Mouse (Mus musculus): ENCODE measurements around the gene Hist1h2ad. TPM values are rescaled to one million over a fixed set of nuclear protein-coding genes. Genes with fewer than 3 reads are reported as not detected.
A peak's percentile ranks its signal among the peaks of the same experiment; 100 is the strongest.
"Not testable (repeated sequence)": the region's sequence is repeated elsewhere in the genome, so short reads cannot be mapped to it uniquely, and the experiment has no call there.

The Hist1h2ad gene
- polyA plus RNA-seq, 1 experiment from 2014 or later, result 2.1 TPM

DNA sequence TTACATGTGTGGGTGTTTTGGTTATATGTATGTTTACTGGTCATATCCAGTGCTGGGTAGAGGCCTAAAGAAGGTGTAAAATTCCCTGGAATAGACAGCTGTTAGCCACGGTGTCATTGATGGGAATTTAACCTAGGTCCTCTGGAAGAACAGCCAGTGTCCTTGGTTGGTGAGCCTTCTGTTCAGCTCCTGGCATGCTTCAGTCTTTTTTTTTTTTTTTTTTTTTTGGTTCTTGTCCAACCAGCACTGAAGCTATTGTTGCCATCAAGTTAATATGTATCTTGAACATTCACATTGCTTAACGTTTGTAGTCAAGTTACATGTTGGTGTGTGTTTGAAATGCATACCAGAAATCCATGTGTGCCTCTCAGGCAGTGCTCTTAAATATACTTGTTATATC is 9.7 kb upstream of the Hist1h2ad start:
- Histone ChIP-seq H3K4me3 (ENCODE audit: low read depth, low read length) (no peak overlapping the region), H3K27me3 (ENCODE audit: control insufficient read depth, insufficient read depth, low read length) (no peaks in the 10 kb centered on the region), H3K27ac (replicated peaks; ENCODE audit: low read depth, low read length) (no peak overlapping the region), H3K9ac (replicated peaks; ENCODE audit: low read length) (no peak overlapping the region), H3K9me3 (replicated peaks; ENCODE audit: control insufficient read depth, low read length) (no peaks in the 10 kb centered on the region), H3K4me2 (ENCODE audit: low read depth, low read length) (no peak overlapping the region), H3K4me1 (ENCODE audit: control insufficient read depth, insufficient read depth, low read length) (no peaks in the 10 kb centered on the region), H3K36me3 (replicated peaks; ENCODE audit: control insufficient read depth, insufficient read depth, low read depth, low read length) (no peaks in the 10 kb centered on the region)
- no peak for ATAC-seq (replicated peaks; ENCODE audit: insufficient number of reproducible peaks, low FRiP score, low TSS enrichment, low read depth)
- DNase-seq (ENCODE audit: low spot score), result no peak
- 85% methylated on average over 2 of the region's 2 CpGs for WGBS

- 1% methylated on average over 19 of the region's 41 CpGs for WGBS
- Histone ChIP-seq H3K4me3 (ENCODE audit: low read depth, low read length) (peak overlapping the region; percentile 32), H3K9ac (replicated peaks; ENCODE audit: low read length) (peak overlapping the region; percentile 51), H3K4me2 (ENCODE audit: low read depth, low read length) (peak overlapping the region; percentile 39), H3K27ac (replicated peaks; ENCODE audit: low read depth, low read length) (peak overlapping the region; percentile 93)
- H3K9me3 ChIP-seq (replicated peaks; ENCODE audit: control insufficient read depth, low read length); H3K4me1 ChIP-seq (ENCODE audit: control insufficient read depth, insufficient read depth, low read length); H3K27me3 ChIP-seq (ENCODE audit: control insufficient read depth, insufficient read depth, low read length); H3K36me3 ChIP-seq (replicated peaks; ENCODE audit: control insufficient read depth, insufficient read depth, low read depth, low read length); ATAC-seq (replicated peaks; ENCODE audit: insufficient number of reproducible peaks, low FRiP score, low TSS enrichment, low read depth): not testable (repeated sequence)
- peak; percentile 69 for DNase-seq (ENCODE audit: low spot score)
Observed at GRCm38 (mm10) chr13:23570261-23571021, 3.7 kb upstream of the Hist1h2ad start.

DNA sequence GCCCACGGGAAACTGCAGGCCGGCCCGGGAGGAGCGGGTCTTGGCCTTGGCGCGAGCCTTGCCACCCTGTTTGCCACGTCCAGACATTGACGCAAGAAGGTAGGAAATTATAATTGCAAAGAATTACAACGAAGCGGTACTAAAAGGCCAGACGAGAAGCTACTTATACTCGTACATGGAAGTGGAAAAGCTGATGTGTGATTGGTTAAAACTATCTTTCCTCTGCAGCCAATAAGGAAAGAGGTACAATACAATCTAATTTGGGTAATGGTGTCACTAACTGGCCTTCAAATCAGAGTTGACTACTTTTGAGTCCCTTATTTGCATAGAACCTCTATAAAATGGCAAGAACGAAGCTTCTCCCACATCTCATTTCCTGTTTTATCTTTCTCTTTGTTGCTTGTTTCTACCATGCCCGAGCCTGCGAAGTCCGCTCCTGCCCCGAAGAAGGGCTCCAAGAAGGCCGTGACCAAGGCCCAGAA is 3.1 kb upstream of the Hist1h2ad start, which contains the start of the genes Hist1h2ae and Hist1h2bg:
Hist1h2ae (minus strand) TSS at position 199 of the 482 bp plus-strand sequence.
Hist1h2bg (plus strand) TSS at position 375 of the 482 bp plus-strand sequence.
- no peaks in the 10 kb centered on the region for H3K9me3 ChIP-seq (replicated peaks; ENCODE audit: control insufficient read depth, low read length)
- H3K27ac ChIP-seq (replicated peaks; ENCODE audit: low read depth, low read length), result peak within 1 kb of the TSS; percentile 95
- peak; percentile 86 for ATAC-seq (replicated peaks; ENCODE audit: insufficient number of reproducible peaks, low FRiP score, low TSS enrichment, low read depth)
- H3K4me3 ChIP-seq (ENCODE audit: low read depth, low read length), result peak within 1 kb of the TSS; percentile 46
- H3K4me2 ChIP-seq (ENCODE audit: low read depth, low read length), result peak within 1 kb of the TSS; percentile 71
- DNase-seq (ENCODE audit: low spot score), result peak; percentile 92
- no peaks in the 10 kb centered on the region for H3K27me3 ChIP-seq (ENCODE audit: control insufficient read depth, insufficient read depth, low read length)
- H3K4me1 ChIP-seq (ENCODE audit: control insufficient read depth, insufficient read depth, low read length), result no peaks in the 10 kb centered on the region
- H3K36me3 ChIP-seq (replicated peaks; ENCODE audit: control insufficient read depth, insufficient read depth, low read depth, low read length), result no peaks in the 10 kb centered on the region
- WGBS, result under 1% methylated on average over 18 of the region's 18 CpGs
- peak within 1 kb of the TSS; percentile 77 for H3K9ac ChIP-seq (replicated peaks; ENCODE audit: low read length)

DNA sequence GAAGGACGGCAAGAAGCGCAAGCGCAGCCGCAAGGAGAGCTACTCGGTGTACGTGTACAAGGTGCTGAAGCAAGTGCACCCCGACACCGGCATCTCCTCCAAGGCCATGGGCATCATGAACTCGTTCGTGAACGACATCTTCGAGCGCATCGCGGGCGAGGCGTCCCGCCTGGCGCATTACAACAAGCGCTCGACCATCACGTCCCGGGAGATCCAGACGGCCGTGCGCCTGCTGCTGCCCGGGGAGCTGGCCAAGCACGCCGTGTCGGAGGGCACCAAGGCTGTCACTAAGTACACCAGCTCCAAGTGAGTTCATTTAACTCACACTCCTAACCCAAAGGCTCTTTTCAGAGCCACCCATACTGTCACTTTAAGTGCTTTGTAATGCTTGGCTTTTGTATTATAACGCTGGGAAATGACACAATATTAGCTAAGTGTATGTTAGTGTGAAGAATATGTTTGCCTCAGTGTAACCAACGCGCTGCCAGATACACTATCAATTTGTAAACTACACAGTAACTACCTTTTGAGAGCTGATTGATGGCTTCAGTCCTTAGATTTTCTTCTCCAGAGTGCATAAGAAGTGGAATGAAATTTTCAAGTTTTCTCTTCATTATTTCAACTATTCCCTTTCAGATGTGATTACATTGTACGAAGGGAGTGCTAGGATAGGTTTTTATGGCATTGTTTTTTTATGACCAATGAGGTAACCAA is 2.5 kb upstream of the Hist1h2ad start:
- Histone ChIP-seq H3K4me3 (ENCODE audit: low read depth, low read length) (peak overlapping the region; percentile 46), H3K4me2 (ENCODE audit: low read depth, low read length) (peak overlapping the region; percentile 71), H3K9ac (replicated peaks; ENCODE audit: low read length) (peak overlapping the region; percentile 77), H3K27ac (replicated peaks; ENCODE audit: low read depth, low read length) (peak overlapping the region; percentile 95)
- peak; percentile 63 for DNase-seq (ENCODE audit: low spot score)
- not testable (repeated sequence) for H3K4me1 ChIP-seq (ENCODE audit: control insufficient read depth, insufficient read depth, low read length); ATAC-seq (replicated peaks; ENCODE audit: insufficient number of reproducible peaks, low FRiP score, low TSS enrichment, low read depth); H3K27me3 ChIP-seq (ENCODE audit: control insufficient read depth, insufficient read depth, low read length); H3K9me3 ChIP-seq (replicated peaks; ENCODE audit: control insufficient read depth, low read length); H3K36me3 ChIP-seq (replicated peaks; ENCODE audit: control insufficient read depth, insufficient read depth, low read depth, low read length)
- WGBS, result 1% methylated on average over 11 of the region's 34 CpGs

GRCm38 (mm10) chr13:23572218-23573033 is 1.8 kb upstream of the Hist1h2ad start:
- ATAC-seq (replicated peaks; ENCODE audit: insufficient number of reproducible peaks, low FRiP score, low TSS enrichment, low read depth) (no peak), DNase-seq (ENCODE audit: low spot score) (peak; percentile 68)
- Histone ChIP-seq H3K4me2 (ENCODE audit: low read depth, low read length) (peak overlapping the region; percentile 71), H3K4me3 (ENCODE audit: low read depth, low read length) (peak overlapping the region; percentile 46), H3K27me3 (ENCODE audit: control insufficient read depth, insufficient read depth, low read length) (no peaks in the 10 kb centered on the region), H3K36me3 (replicated peaks; ENCODE audit: control insufficient read depth, insufficient read depth, low read depth, low read length) (no peaks in the 10 kb centered on the region), H3K4me1 (ENCODE audit: control insufficient read depth, insufficient read depth, low read length) (no peaks in the 10 kb centered on the region), H3K27ac (replicated peaks; ENCODE audit: low read depth, low read length) (peak overlapping the region; percentile 95), H3K9me3 (replicated peaks; ENCODE audit: control insufficient read depth, low read length) (no peaks in the 10 kb centered on the region), H3K9ac (replicated peaks; ENCODE audit: low read length) (peak overlapping the region; percentile 77)
- 41% methylated on average over 2 of the region's 2 CpGs for WGBS

- not testable (repeated sequence) for DNase-seq (ENCODE audit: low spot score); H3K36me3 ChIP-seq (replicated peaks; ENCODE audit: control insufficient read depth, insufficient read depth, low read depth, low read length); H3K27me3 ChIP-seq (ENCODE audit: control insufficient read depth, insufficient read depth, low read length); ATAC-seq (replicated peaks; ENCODE audit: insufficient number of reproducible peaks, low FRiP score, low TSS enrichment, low read depth); H3K4me1 ChIP-seq (ENCODE audit: control insufficient read depth, insufficient read depth, low read length); H3K9me3 ChIP-seq (replicated peaks; ENCODE audit: control insufficient read depth, low read length)
- H3K4me3 ChIP-seq (ENCODE audit: low read depth, low read length), result peak overlapping the region; percentile 46
- WGBS, result 11% methylated on average over 17 of the region's 20 CpGs
- peak overlapping the region; percentile 68 for H3K9ac ChIP-seq (replicated peaks; ENCODE audit: low read length)
- H3K4me2 ChIP-seq (ENCODE audit: low read depth, low read length), result peak overlapping the region; percentile 71
- H3K27ac ChIP-seq (replicated peaks; ENCODE audit: low read depth, low read length), result peak overlapping the region; percentile 95
Observed at GRCm38 (mm10) chr13:23573034-23573897, 915 bp upstream of the Hist1h2ad start.

DNA sequence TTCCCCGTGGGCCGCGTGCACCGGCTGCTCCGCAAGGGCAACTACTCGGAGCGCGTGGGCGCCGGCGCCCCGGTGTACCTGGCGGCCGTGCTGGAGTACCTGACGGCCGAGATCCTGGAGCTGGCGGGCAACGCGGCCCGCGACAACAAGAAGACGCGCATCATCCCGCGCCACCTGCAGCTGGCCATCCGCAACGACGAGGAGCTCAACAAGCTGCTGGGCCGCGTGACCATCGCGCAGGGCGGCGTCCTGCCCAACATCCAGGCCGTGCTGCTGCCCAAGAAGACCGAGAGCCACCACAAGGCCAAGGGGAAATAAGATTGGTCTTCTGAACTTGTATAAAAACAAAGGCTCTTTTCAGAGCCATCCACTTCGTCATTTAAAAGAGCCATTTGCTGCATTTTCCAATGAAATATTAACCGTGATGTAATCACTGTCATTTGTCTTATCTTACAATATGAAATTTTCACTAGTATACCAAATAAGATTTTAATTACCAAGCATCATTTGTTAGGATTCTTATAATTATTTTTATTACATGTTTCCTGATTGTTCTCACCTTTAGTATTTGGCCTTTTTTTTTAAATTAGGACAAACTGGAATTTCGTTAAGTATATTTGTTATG is 477 bp downstream of the Hist1h2ad start:
- Histone ChIP-seq H3K4me2 (ENCODE audit: low read depth, low read length) (peak overlapping the region; percentile 52), H3K27ac (replicated peaks; ENCODE audit: low read depth, low read length) (peak overlapping the region; percentile 91), H3K4me3 (ENCODE audit: low read depth, low read length) (peak overlapping the region; percentile 30), H3K9ac (replicated peaks; ENCODE audit: low read length) (peak overlapping the region; percentile 61)
- 0% methylated on average over 5 of the region's 39 CpGs for WGBS
- H3K9me3 ChIP-seq (replicated peaks; ENCODE audit: control insufficient read depth, low read length); ATAC-seq (replicated peaks; ENCODE audit: insufficient number of reproducible peaks, low FRiP score, low TSS enrichment, low read depth); H3K4me1 ChIP-seq (ENCODE audit: control insufficient read depth, insufficient read depth, low read length); H3K36me3 ChIP-seq (replicated peaks; ENCODE audit: control insufficient read depth, insufficient read depth, low read depth, low read length); H3K27me3 ChIP-seq (ENCODE audit: control insufficient read depth, insufficient read depth, low read length): not testable (repeated sequence)
- DNase-seq (ENCODE audit: low spot score), result peak; percentile 59

All from embryonic facial prominence, embryonic 11.5 days (tissue).